Mouse (Mus musculus) CH12.LX (cell line): Measurements from ENCODE around the gene Acmsd. TPM values are rescaled to one million over a fixed set of nuclear protein-coding genes. Genes with fewer than 3 reads are reported as not detected.

Experiments used
- DNase-seq: peaks from one replicate; pipeline ENCODE4 v3.0.0-alpha.2; 2013; ENCODE audit errors: extremely low read depth
- H3K27ac ChIP-seq: 2 replicates; pipeline ENCODE4 v1.5.1; 2012; ENCODE audit warnings: low read depth, mild to moderate bottlenecking, control low read depth, moderate library complexity; ENCODE audit not compliant: insufficient read depth
- H3K27me3 ChIP-seq: replicated peaks from 2 replicates; pipeline ENCODE3; 2012; ENCODE audit warnings: inconsistent platforms
- H3K36me3 ChIP-seq, 2 experiments: replicated peaks in 1 of 2; 2 replicates each; pipeline versions ENCODE3 to v1.6.1; 2012; ENCODE audit warnings: inconsistent platforms in 1 of 2, low read length in 1 of 2, mild to moderate bottlenecking in 1 of 2, mixed read lengths in 1 of 2, moderate library complexity in 1 of 2; ENCODE audit not compliant: control insufficient read depth in 1 of 2, insufficient read depth in 1 of 2
- H3K4me1 ChIP-seq, 2 experiments: 2 replicates each; pipeline ENCODE4 v1.6.1; 2012; ENCODE audit warnings: inconsistent platforms in 1 of 2, moderate library complexity in 1 of 2; ENCODE audit not compliant: insufficient read depth in 2 of 2, control insufficient read depth in 1 of 2
- H3K4me2 ChIP-seq: 2 replicates; pipeline ENCODE4 v1.6.1; 2012; ENCODE audit warnings: low read depth, mild to moderate bottlenecking, control low read depth; ENCODE audit not compliant: poor library complexity, insufficient read depth, severe bottlenecking
- H3K4me3 ChIP-seq, 3 experiments: fragments of 150-350 bp in 1 of 3; sonication (generic) in 1 of 3; replicated peaks in 1 of 3; 2 replicates each; pipeline versions ENCODE3 to v1.5.1; 2011 to 2012; ENCODE audit warnings: low read depth in 2 of 3, low read length in 2 of 3, mild to moderate bottlenecking in 2 of 3, moderate library complexity in 2 of 3, control low read depth in 1 of 3, improper control_type of control experiment in 1 of 3, inconsistent platforms in 1 of 3, mixed read lengths in 1 of 3; ENCODE audit not compliant: poor library complexity in 1 of 3
- H3K79me2 ChIP-seq: replicated peaks from 2 replicates; pipeline ENCODE4 v1.6.1; 2012; ENCODE audit warnings: mild to moderate bottlenecking, moderate library complexity; ENCODE audit not compliant: control insufficient read depth, poor library complexity, insufficient read depth, severe bottlenecking; ENCODE audit errors: extremely low read depth
- H3K9ac ChIP-seq: 2 replicates; pipeline ENCODE4 v1.6.1; 2012; ENCODE audit warnings: low read depth, mild to moderate bottlenecking, control low read depth, moderate library complexity; ENCODE audit not compliant: insufficient read depth
- H3K9me3 ChIP-seq: replicated peaks from 2 replicates; pipeline ENCODE3; 2012; ENCODE audit warnings: low read length, inconsistent platforms, mixed read lengths
- BHLHE40 ChIP-seq: IDR thresholded peaks from 2 replicates; pipeline ENCODE4 v1.6.1; 2011; ENCODE audit warnings: mild to moderate bottlenecking, low read depth, low read length, improper control_type of control experiment
- CHD2 ChIP-seq: IDR thresholded peaks from 2 replicates; pipeline ENCODE4 v1.6.1; 2011; ENCODE audit warnings: low read length, improper control_type of control experiment
- CTCF ChIP-seq, 2 experiments: IDR thresholded peaks in 1 of 2; conservative IDR thresholded peaks in 1 of 2; 2 replicates each; pipeline ENCODE4 v1.5.1; 2011 to 2012; ENCODE audit warnings: low read depth in 2 of 2, low read length in 2 of 2, improper control_type of control experiment in 1 of 2, inconsistent platforms in 1 of 2, mild to moderate bottlenecking in 1 of 2, moderate library complexity in 1 of 2
- E2F4 ChIP-seq: IDR thresholded peaks from 2 replicates; pipeline ENCODE4 v1.6.1; 2011; ENCODE audit warnings: low read depth, low read length, improper control_type of control experiment; ENCODE audit not compliant: insufficient replicate concordance
- EP300 ChIP-seq: IDR thresholded peaks from 2 replicates; pipeline ENCODE4 v1.6.1; 2011; ENCODE audit warnings: low read length, improper control_type of control experiment
- JUN ChIP-seq: IDR thresholded peaks from 2 replicates; pipeline ENCODE4 v1.6.1; 2011; ENCODE audit warnings: low read depth, mild to moderate bottlenecking, low read length, improper control_type of control experiment, moderate library complexity; ENCODE audit not compliant: insufficient read depth
- MAFK ChIP-seq: IDR thresholded peaks from 2 replicates; pipeline ENCODE4 v1.6.1; 2011; ENCODE audit warnings: low read length, improper control_type of control experiment; ENCODE audit not compliant: insufficient replicate concordance
- MAX ChIP-seq: IDR thresholded peaks from 2 replicates; pipeline ENCODE4 v1.6.1; 2011; ENCODE audit warnings: low read length, improper control_type of control experiment
- MXI1 ChIP-seq: IDR thresholded peaks from 2 replicates; pipeline ENCODE4 v1.6.1; 2011; ENCODE audit warnings: mild to moderate bottlenecking, low read depth, low read length, improper control_type of control experiment
- POLR2A ChIP-seq: IDR thresholded peaks from 2 replicates; pipeline ENCODE4 v1.6.1; 2011; ENCODE audit warnings: low read depth, mild to moderate bottlenecking, improper control_type of control experiment, low read length
- SIN3A ChIP-seq: IDR thresholded peaks from 2 replicates; pipeline ENCODE4 v1.6.1; 2012; ENCODE audit warnings: low read length, improper control_type of control experiment, inconsistent platforms
- ZC3H11A ChIP-seq: IDR thresholded peaks from 2 replicates; pipeline ENCODE4 v1.6.1; 2012; ENCODE audit warnings: low read depth, mild to moderate bottlenecking, inconsistent platforms, low read length, improper control_type of control experiment
- ZNF384 ChIP-seq: IDR thresholded peaks from 2 replicates; pipeline ENCODE4 v1.6.1; 2012; ENCODE audit warnings: low read depth, low read length, improper control_type of control experiment, inconsistent platforms
- dilution Hi-C: fragments of 300-500 bp; cut with MboI; formaldehyde crosslinking; loops from 2 replicates; pipeline ENCODE4 v1.14.3; 2020; ENCODE audit warnings: low sequenced_read_pairs; ENCODE audit not compliant: extremely low pct_unique_long_range_greater_than_20kb, extremely low pct_ligation_motif_present
- in situ Hi-C: fragments of 300-500 bp; cut with MboI; formaldehyde crosslinking; loops from 3 replicates; pipeline ENCODE4 v1.14.3; 2019; ENCODE audit warnings: low sequenced_read_pairs, low pct_ligation_motif_present, low pct_unique_long_range_greater_than_20kb, mixed read lengths
- polyA plus RNA-seq: library from polyadenylated mRNA; unstranded; fragments of >175 nt; gene quantifications from 2 replicates; pipeline ENCODE4 v1.2.1, GENCODE M21; 2012; ENCODE audit warnings: low read depth; ENCODE audit not compliant: insufficient read length
- total RNA-seq, 2 experiments: library from RNA; depleted of rRNA; stranded (reverse); fragments of 300-350 nt in 1 of 2; fragments of >200 nt in 1 of 2; gene quantifications; 2 replicates each; pipeline ENCODE4 v1.2.3; 2012 to 2014

Gene Acmsd
- total and polyA plus RNA-seq, 3 experiments: not detected

- H3K4me1 ChIP-seq: no peaks in the 10 kb centered on the region
- no peaks in the 10 kb centered on the region for H3K27me3 ChIP-seq
- H3K4me2 ChIP-seq: no peak overlapping the region
- no peak overlapping the region for H3K27ac ChIP-seq
- TF ChIP-seq MXI1 (no peak), POLR2A (no peak)
- H3K9me3 ChIP-seq: no peaks in the 10 kb centered on the region
- H3K4me3 ChIP-seq: no peak overlapping the region
- in situ Hi-C loops: no loop called here
- no peaks in the 10 kb centered on the region for H3K36me3 ChIP-seq
- DNase-seq: no peak
- dilution Hi-C loops: no loop called here
- H3K9ac ChIP-seq: no peak overlapping the region
- H3K79me2 ChIP-seq: no peaks in the 10 kb centered on the region
Measured at GRCm38 (mm10) chr1:127718290-127718689, 10.9 kb upstream of the Acmsd start.

- DNase-seq: no peak
- Histone ChIP-seq H3K4me3 (no peak overlapping the region), H3K4me2 (no peak overlapping the region), H3K9me3 (no peaks in the 10 kb centered on the region), H3K36me3 (no peaks in the 10 kb centered on the region), H3K4me1 (no peaks in the 10 kb centered on the region), H3K79me2 (no peaks in the 10 kb centered on the region), H3K27ac (no peak overlapping the region), H3K27me3 (no peaks in the 10 kb centered on the region), H3K9ac (no peak overlapping the region)
- in situ Hi-C loops: no loop called here
- dilution Hi-C loops: no loop called here
- TF ChIP-seq EP300: no peak
- TF ChIP-seq ZC3H11A: no peak
- TF ChIP-seq SIN3A: no peak
- TF ChIP-seq MAX: no peak
- TF ChIP-seq CTCF (conservative IDR thresholded peaks at IDR 0.05 in 1 of 2, IDR thresholded peaks at IDR 0.05 in 1 of 2; ENCODE audit: low read depth in 2 of 2, low read length in 2 of 2): peak in 1 of 2 experiments; percentile 11; a peak in 1 of 4 replicates
Measured at GRCm38 (mm10) chr1:127723596-127723995, 5.6 kb upstream of the Acmsd start.

- dilution Hi-C loops (no loop called here), in situ Hi-C loops (no loop called here)
- H3K36me3 ChIP-seq: no peaks in the 10 kb centered on the region
- H3K9me3 ChIP-seq: peaks cover 3% of the 10 kb centered on the region
- TF ChIP-seq SIN3A (no peak), E2F4 (no peak), BHLHE40 (no peak), ZC3H11A (no peak), JUN (no peak), MAFK (no peak), CHD2 (no peak), ZNF384 (no peak)
- H3K27me3 ChIP-seq: no peaks in the 10 kb centered on the region
- peaks cover 0 to 11% of the 10 kb centered on the region in 2 experiments; a peak in 2 of 4 replicates for H3K4me1 ChIP-seq
- DNase-seq: no peak
- H3K4me2 ChIP-seq: no peak overlapping the region
- H3K4me3 ChIP-seq: no peak overlapping the region
- H3K9ac ChIP-seq: no peak overlapping the region
- H3K27ac ChIP-seq: no peak overlapping the region
- H3K79me2 ChIP-seq: no peaks in the 10 kb centered on the region
Measured at GRCm38 (mm10) chr1:127731086-127731485, 1.9 kb downstream of the Acmsd start.
